Mouse (Mus musculus): Measurements from ENCODE around the gene Nup54.

Nup54 gene

DNA sequence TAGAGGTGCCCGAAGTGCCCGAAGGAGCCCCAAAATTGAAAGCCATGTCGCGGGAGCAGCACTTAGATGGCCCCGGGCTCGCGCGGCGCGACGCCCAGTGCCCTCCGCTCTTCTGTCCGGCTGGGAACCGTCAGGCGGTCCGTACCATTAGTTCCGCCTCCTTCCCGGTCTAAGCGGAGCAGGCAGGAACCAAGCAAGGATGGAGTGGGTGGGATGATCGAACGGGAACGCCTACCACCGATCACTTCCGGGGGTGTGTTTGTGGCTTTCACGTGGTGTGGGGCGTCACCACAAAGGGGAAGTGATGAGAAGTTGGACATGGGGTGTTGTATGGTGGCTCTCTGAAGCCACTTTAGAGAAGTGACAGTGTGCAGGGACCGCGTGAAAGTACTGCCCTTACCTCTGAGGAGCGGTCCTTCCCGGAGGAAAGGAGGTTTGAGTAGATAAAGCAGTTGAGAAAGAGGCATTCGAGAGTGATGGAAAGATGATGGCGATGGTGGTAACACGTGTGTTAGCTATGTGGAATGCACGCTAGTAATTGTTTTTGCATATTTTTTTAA is at the start of gene Nup54:
Gene Nup54, minus strand, starts transcription at position 195 of the 560 bp plus-strand sequence.
- peak; percentile 97 for DNase-seq

- DNase-seq = no peak
Measured at GRCm38 (mm10) chr5:92472863-92473262, 37.8 kb upstream of the Nup54 start.

DNA sequence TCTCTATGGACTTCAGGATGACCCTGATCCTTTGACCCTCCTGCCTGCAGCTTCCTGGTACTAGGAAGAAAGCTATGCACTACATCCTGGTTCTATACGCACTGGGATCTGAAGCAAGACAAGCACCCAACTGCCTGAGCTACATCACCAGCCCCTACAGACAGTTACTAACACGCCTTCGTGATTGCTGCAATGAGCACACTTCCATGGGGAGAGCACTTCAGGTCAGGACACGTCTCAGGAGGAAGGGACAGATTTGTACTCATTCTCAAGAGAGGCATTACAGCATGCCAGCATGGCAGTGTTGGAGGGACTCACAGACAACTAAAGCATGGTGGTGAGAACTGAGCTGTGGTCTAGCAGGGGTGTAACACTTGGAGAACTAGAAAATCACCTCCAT is 36.5 kb upstream of the Nup54 start:
- no peak for DNase-seq

DNA sequence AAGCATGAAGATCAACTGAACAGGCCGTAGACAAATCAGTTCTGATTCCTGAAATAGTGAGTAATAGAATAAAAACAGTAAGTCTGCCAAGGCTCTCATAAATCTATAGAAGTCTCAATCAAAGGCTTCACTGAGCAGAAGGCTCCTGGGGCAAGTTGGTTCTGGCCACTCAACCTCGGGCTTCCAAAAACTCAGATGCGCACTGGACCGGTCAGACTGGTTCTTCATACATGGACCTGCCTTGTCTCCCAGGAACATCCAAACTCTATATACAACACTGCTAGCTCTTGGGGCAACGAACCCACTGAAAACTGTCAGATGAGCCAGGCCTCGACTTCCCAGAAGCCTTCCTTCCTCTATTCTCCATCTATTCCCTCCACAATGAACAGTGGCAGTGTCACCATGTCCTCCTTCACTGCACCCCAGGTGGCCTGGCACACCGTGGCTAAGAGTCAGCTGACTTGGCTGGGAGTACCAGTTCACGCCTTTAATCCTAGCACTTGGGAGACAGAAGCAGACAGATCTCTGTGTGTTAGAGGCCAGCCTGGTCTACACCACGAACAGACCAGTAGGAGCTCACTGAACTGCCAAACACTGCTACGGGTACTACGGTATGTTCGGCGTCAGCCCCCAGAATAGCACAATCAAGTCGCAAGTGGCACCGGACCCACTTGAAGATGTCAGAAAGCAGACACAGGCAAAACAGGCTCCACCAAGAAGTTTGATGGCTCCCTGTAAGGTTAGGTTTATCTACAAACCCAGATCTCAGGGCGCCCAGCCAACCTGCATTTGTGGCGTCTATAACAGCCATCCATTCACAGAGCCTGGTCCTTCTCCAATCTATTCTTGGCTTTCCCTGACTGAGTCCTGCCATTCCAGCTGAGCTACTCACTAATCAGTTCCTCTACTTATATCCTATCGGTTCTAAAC is 34.4 kb upstream of the Nup54 start:
- no peak for DNase-seq

- no peak for DNase-seq
Measured at GRCm38 (mm10) chr5:92468234-92468633, 33.2 kb upstream of the Nup54 start.

GRCm38 (mm10) chr5:92467102-92467766 is 32.2 kb upstream of the Nup54 start:
- no peak for DNase-seq

GRCm38 (mm10) chr5:92465511-92465910 is 30.5 kb upstream of the Nup54 start:
- no peak for DNase-seq

DNA sequence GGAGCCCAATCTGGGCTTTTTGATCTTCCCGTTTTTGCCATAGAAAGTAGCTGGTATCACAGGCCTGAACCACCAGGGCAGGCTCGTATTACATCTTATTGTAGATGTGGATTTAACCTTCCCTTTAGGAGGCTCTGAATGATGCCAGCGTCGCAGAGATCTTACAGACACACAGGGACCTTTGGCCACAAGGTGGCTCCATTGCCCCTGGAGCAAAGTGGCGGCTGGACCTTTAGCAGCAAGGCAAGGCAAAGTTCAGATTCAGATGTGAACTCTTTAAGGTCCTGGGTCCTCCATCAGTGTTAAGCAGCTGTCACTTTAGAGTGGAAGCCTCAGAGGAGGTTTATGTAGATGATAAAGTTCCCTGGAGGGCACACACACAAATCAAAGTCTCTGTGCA is 26.3 kb upstream of the Nup54 start:
- DNase-seq = peak; percentile 75

DNA sequence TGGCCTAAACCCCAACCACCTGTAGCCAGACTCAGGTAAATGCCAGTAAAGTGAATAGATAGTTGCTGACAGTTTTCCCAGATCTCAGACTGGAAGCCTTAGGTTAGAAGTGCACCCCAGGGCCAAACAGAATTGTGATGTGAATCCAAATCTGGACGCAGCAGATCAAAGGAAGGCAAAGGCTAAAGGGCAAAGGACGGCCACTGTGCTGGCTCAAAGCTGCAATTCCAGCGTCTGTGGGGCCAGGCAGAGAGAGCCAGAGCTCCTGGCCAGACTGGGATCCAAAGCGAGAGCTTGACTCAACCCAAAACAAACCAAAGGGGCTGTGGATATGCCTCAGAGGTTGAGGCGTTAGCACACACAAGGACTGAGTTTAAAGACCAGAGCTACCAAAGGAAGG is 23.7 kb upstream of the Nup54 start:
- DNase-seq = no peak

DNA sequence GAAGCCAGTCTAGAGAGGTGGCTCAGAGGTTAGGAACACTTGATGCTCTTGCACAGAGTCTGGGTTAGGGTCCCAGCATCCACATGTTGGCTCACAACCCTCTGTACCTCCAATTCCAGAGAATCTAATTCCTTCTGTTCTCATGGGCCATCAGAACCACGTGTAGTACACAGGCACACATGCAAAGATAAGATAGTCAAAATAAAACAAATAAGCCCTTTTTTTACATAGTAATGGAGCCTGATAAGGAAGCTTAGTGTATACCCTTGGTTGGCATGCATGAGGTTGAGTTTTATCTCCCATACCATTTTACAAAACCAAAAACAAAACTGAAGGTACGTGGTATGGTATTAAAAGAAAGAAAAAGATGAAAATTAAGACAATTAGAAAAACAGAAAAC is 22.4 kb upstream of the Nup54 start:
- no peak for DNase-seq

DNA sequence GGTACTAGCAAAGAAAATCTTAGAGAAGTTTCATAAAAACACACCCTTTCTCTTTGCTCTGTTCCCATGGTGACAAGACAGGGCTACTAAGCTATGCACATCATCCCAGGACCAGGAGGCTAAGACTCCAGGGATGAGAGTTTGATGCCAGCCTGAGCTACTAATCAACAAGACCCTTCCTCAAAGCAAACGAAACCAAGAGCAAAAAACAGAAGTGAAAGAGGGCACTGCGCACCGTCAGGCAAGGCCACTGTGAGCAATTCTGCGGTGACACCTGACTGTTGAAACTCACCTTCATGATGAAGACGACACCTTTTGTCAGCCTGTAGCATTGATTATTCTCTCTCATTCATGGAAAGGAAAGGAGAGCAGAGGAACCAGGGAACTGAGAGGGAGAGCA is 17.9 kb upstream of the Nup54 start:
- DNase-seq = no peak

DNA sequence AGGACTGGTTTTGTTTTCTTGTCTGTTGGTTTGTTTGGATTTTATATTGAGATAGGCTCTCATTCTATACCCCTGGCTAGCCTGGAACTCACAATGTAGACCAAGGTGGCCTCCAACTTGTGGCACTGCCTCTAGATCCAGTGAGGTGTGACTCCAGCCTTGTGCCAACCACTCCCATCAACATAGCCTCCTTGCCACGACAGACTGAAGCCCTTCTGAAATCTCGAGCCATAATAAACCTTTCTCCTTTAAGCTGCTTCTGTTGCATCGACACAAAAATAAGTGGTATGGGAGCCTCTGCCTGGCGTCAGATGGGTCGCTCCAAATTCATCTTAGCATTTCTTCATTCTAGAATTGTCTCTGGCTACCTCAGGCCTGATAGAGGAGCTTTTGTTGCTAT is 11.7 kb upstream of the Nup54 start:
- DNase-seq = no peak

DNA sequence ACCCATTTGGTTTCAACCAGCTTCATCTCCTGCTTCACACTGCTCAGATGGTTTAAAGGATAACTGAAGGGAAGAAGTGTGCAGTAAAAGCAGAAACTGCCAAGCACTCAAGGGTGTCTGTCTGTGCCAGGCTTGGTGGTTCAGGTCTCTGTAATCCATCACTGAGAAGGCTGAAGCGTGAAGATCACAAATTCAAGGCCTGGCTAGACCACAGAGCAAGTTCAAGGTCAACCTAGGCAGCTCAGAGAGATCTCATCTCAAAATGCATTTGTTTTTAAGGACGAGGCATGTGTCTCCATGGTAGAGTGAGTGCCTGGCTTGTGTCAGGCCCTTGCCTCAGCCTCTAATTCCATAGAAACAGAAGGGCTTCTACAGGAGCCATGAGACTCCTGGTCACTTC is 10.0 kb upstream of the Nup54 start:
- no peak for DNase-seq

DNA sequence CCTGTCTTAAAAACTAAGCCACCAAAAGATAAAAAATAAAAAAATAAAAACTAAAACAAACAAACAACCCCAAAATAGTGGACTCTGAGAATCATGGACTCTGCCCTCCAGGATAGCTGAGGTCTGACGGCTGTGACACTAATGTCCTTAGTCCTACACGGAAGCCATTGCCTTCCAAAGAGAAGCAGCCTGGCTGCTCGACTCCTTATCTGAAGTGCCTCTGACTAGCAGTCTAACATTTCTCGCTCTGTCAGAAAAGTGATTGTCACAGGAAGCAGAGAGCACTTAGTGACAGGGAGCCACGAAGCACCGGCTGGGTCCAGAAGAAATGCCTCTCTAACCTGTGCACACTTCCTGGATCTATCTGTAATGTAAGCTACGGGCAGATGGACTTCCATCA is 7.9 kb upstream of the Nup54 start:
- no peak for DNase-seq

DNA sequence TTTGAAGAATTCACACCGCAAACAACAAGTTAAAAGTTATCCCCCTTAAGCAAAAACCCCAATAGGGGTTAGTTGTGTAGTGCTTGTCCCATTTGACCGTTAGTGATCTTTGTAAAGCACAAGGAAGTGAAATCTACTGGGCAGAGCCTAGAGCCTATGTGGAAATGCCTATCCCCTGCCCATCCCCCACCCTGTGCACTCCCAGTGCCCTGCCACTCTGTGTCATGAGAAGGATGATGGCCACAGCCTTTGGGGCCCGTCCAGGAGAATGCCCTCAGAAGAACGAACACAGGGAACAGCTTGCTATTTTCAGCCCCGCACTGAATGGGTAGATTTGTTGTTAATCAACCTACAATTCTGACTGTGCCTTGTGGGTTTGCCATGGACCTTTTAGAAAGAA is 6.5 kb upstream of the Nup54 start:
- DNase-seq = no peak

DNA sequence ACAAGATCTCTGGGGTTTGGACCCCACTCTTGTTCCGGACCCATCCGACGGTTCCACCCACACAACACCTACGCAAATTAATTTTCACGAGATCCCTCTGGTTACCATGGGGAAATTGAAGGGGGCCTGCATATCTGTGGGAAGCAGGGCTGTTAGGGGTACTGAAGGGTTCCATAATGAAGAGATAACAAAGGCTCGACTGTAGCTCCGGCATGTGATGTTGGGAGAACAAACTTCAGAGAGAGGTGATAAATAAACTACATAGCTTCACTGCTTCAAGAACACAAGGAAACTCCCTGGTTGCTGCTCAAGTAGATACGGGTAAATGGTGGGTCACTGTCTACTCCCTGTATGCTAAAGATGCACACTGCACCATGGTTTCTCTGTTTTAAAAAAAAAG is 3.5 kb upstream of the Nup54 start:
- no peak for DNase-seq

- DNase-seq = no peak
Measured at GRCm38 (mm10) chr5:92434571-92434985, 441 bp downstream of the Nup54 start.

DNA sequence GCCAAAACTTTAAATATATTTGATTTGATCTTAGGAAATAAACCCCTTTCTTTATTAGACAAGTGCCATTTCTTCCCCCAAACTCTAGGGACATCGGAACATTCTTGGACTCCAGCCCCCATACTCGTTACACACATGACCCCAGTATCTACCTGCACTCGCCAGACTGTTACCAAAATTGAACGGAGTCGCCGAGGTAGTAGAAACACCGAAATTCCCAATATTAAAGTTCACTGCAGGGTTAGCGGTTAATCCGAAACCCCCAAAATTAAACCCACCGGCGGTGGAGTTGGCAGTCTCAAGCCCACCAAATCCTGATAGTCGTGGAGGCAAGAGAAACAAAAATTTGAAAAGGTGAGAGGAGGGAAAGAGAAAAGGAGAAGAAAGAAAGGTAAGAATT is 949 bp downstream of the Nup54 start:
- DNase-seq = no peak

GRCm38 (mm10) chr5:92431611-92432010 is 3.4 kb downstream of the Nup54 start:
- DNase-seq = no peak

- DNase-seq = no peak
Measured at GRCm38 (mm10) chr5:92430723-92431122, 4.3 kb downstream of the Nup54 start.

DNA sequence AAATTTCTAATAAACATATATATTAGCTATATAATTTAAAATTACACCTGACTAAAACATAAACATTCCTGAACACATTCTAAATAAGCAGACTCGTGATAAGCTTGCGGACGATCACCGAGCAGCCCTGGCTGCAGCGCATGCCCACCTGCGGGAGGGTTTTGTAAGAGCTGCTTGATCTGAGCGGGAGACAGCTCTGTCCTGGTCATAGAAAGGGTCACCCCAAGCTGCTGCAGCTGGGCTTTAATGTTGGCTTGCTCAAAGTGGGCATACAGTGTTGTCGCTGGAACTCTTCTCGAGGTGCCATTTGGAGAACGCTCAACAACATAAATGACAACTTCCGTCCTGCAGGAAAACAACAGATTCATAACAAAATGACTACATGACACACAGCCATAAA is 10.9 kb downstream of the Nup54 start:
- no peak for DNase-seq

GRCm38 (mm10) chr5:92413982-92414375 is 21.0 kb downstream of the Nup54 start:
- DNase-seq = no peak

GRCm38 (mm10) chr5:92413271-92413981 is 21.6 kb downstream of the Nup54 start:
- DNase-seq = no peak

All from kidney, adult 18-20 months (tissue).